Mouse (Mus musculus) MEL (cell line): Measurements from ENCODE around the gene Wdr93. TPM values are rescaled to one million over a fixed set of nuclear protein-coding genes. Genes with fewer than 3 reads are reported as not detected.

Experiments used
- DNase-seq: peaks from one replicate; pipeline ENCODE4 v3.0.0; 2011; ENCODE audit warnings: low read depth, low spot score
- H3K27ac ChIP-seq: 2 replicates; pipeline ENCODE4 v1.5.1; 2012; ENCODE audit warnings: low read depth, mild to moderate bottlenecking, control low read depth, low read length, moderate library complexity; ENCODE audit not compliant: control insufficient read depth
- H3K27me3 ChIP-seq, 2 experiments: fragments of 150-350 bp in 1 of 2; sonication (generic) in 1 of 2; 2 replicates each; pipeline ENCODE4 v1.6.1; 2012; ENCODE audit warnings: low read length in 2 of 2, mild to moderate bottlenecking in 2 of 2, improper control_type of control experiment in 1 of 2, moderate library complexity in 1 of 2; ENCODE audit not compliant: insufficient read depth in 2 of 2, control insufficient read depth in 1 of 2
- H3K36me3 ChIP-seq, 2 experiments: 2 replicates each; pipeline ENCODE4 v1.6.1; 2012 to 2014; ENCODE audit warnings: low read length in 2 of 2, improper control_type of control experiment in 1 of 2, inconsistent platforms in 1 of 2, mild to moderate bottlenecking in 1 of 2; ENCODE audit not compliant: insufficient read depth in 2 of 2, control insufficient read depth in 1 of 2
- H3K4me1 ChIP-seq, 2 experiments: fragments of 150-350 bp in 1 of 2; sonication (generic) in 1 of 2; 2 replicates each; pipeline ENCODE4 v1.6.1; 2012; ENCODE audit warnings: low read length in 2 of 2, improper control_type of control experiment in 1 of 2, mild to moderate bottlenecking in 1 of 2; ENCODE audit not compliant: insufficient read depth in 2 of 2, control insufficient read depth in 1 of 2
- H3K4me3 ChIP-seq, 2 experiments: fragments of 150-350 bp in 1 of 2; sonication (generic) in 1 of 2; 2 replicates each; pipeline ENCODE4 v1.5.1; 2012; ENCODE audit warnings: low read depth in 2 of 2, low read length in 2 of 2, mild to moderate bottlenecking in 2 of 2, moderate library complexity in 2 of 2, control low read depth in 1 of 2, improper control_type of control experiment in 1 of 2; ENCODE audit not compliant: control insufficient read depth in 1 of 2, insufficient read depth in 1 of 2
- H3K79me2 ChIP-seq: 2 replicates; pipeline ENCODE4 v1.6.1; 2012; ENCODE audit warnings: mild to moderate bottlenecking, low read length, moderate library complexity; ENCODE audit not compliant: control insufficient read depth, poor library complexity, insufficient read depth
- H3K9ac ChIP-seq: 2 replicates; pipeline ENCODE4 v1.6.1; 2012; ENCODE audit warnings: low read depth, mild to moderate bottlenecking, control low read depth, low read length, moderate library complexity; ENCODE audit not compliant: control insufficient read depth, poor library complexity, severe bottlenecking
- H3K9me3 ChIP-seq: fragments of 150-350 bp; sonication (generic); replicated peaks from 2 replicates; pipeline ENCODE4 v1.6.1; 2012; ENCODE audit warnings: mild to moderate bottlenecking, low read length, improper control_type of control experiment, moderate library complexity; ENCODE audit not compliant: insufficient read depth
- CHD2 ChIP-seq: IDR thresholded peaks from 2 replicates; pipeline ENCODE4 v1.6.1; 2011; ENCODE audit warnings: low read length, improper control_type of control experiment
- CTCF ChIP-seq, 3 experiments: IDR thresholded peaks in 2 of 3; conservative IDR thresholded peaks in 1 of 3; 2 replicates each; pipeline ENCODE4 v1.5.1; 2011 to 2012; ENCODE audit warnings: low read length in 3 of 3, low read depth in 2 of 3, mild to moderate bottlenecking in 2 of 3, improper control_type of control experiment in 1 of 3, inconsistent platforms in 1 of 3, mixed read lengths in 1 of 3, moderate library complexity in 1 of 3; ENCODE audit not compliant: control insufficient read depth in 1 of 3, insufficient read depth in 1 of 3, poor library complexity in 1 of 3, severe bottlenecking in 1 of 3
- E2F4 ChIP-seq: IDR thresholded peaks from 2 replicates; pipeline ENCODE4 v1.6.1; 2011; ENCODE audit warnings: low read depth, low read length, improper control_type of control experiment, borderline replicate concordance
- EP300 ChIP-seq, 2 experiments: IDR thresholded peaks; 2 replicates each; pipeline ENCODE4 v1.6.1; 2011; ENCODE audit warnings: improper control_type of control experiment in 2 of 2, low read length in 2 of 2, low read depth in 1 of 2, mild to moderate bottlenecking in 1 of 2
- HCFC1 ChIP-seq: IDR thresholded peaks from 2 replicates; pipeline ENCODE4 v1.6.1; 2012; ENCODE audit warnings: low read depth, mild to moderate bottlenecking, inconsistent platforms, low read length, improper control_type of control experiment, moderate library complexity
- MAFK ChIP-seq: IDR thresholded peaks from 2 replicates; pipeline ENCODE4 v1.6.1; 2011; ENCODE audit warnings: low read depth, mild to moderate bottlenecking, low read length, improper control_type of control experiment, borderline replicate concordance
- MAX ChIP-seq: IDR thresholded peaks from 2 replicates; pipeline ENCODE4 v1.6.1; 2011; ENCODE audit warnings: low read length, improper control_type of control experiment
- MAZ ChIP-seq: IDR thresholded peaks from 2 replicates; pipeline ENCODE4 v1.6.1; 2012; ENCODE audit warnings: low read depth, mild to moderate bottlenecking, inconsistent platforms, low read length, improper control_type of control experiment
- MYB ChIP-seq: IDR thresholded peaks from 2 replicates; pipeline ENCODE4 v1.6.1; 2011; ENCODE audit warnings: mild to moderate bottlenecking, low read depth, low read length, improper control_type of control experiment
- NRF1 ChIP-seq: IDR thresholded peaks from 2 replicates; pipeline ENCODE4 v1.6.1; 2014; ENCODE audit warnings: low read depth, mild to moderate bottlenecking, inconsistent platforms, low read length, improper control_type of control experiment, moderate library complexity; ENCODE audit not compliant: poor library complexity, insufficient read depth, severe bottlenecking
- POLR2AphosphoS2 ChIP-seq: IDR thresholded peaks from 2 replicates; pipeline ENCODE4 v1.6.1; 2011; ENCODE audit warnings: low read length, improper control_type of control experiment
- POLR2AphosphoS5 ChIP-seq: IDR thresholded peaks from 2 replicates; pipeline ENCODE4 v1.6.1; 2012; ENCODE audit warnings: low read depth, borderline replicate concordance, mild to moderate bottlenecking, inconsistent platforms, low read length, moderate library complexity, mixed read lengths
- RAD21 ChIP-seq: IDR thresholded peaks from 2 replicates; pipeline ENCODE4 v1.6.1; 2011; ENCODE audit warnings: mild to moderate bottlenecking, low read depth, low read length, improper control_type of control experiment
- SMC3 ChIP-seq: IDR thresholded peaks from 2 replicates; pipeline ENCODE4 v1.6.1; 2011; ENCODE audit warnings: low read depth, low read length, improper control_type of control experiment
- TAL1 ChIP-seq: IDR thresholded peaks from 2 replicates; pipeline ENCODE4 v1.6.1; 2012; ENCODE audit warnings: mild to moderate bottlenecking, inconsistent platforms, low read length, moderate library complexity, mixed read lengths
- TBP ChIP-seq: IDR thresholded peaks from 2 replicates; pipeline ENCODE4 v1.8.0; 2011; ENCODE audit warnings: low read depth, low read length, improper control_type of control experiment
- TCF12 ChIP-seq: IDR thresholded peaks from 2 replicates; pipeline ENCODE4 v1.6.1; 2014; ENCODE audit warnings: low read depth, mild to moderate bottlenecking, inconsistent platforms, low read length, improper control_type of control experiment, moderate library complexity
- UBTF ChIP-seq: IDR thresholded peaks from 2 replicates; pipeline ENCODE4 v1.6.1; 2012; ENCODE audit warnings: low read depth, mild to moderate bottlenecking, inconsistent platforms, low read length, improper control_type of control experiment, moderate library complexity, borderline replicate concordance; ENCODE audit not compliant: insufficient read depth
- USF2 ChIP-seq, 2 experiments: IDR thresholded peaks; 2 replicates each; pipeline ENCODE4 v1.6.1; 2011 to 2012; ENCODE audit warnings: improper control_type of control experiment in 2 of 2, low read length in 2 of 2, borderline replicate concordance in 1 of 2, inconsistent platforms in 1 of 2, low read depth in 1 of 2, mild to moderate bottlenecking in 1 of 2; ENCODE audit not compliant: insufficient read depth in 1 of 2
- ZC3H11A ChIP-seq: IDR thresholded peaks from 2 replicates; pipeline ENCODE4 v1.6.1; 2012; ENCODE audit warnings: low read depth, mild to moderate bottlenecking, inconsistent platforms, low read length, improper control_type of control experiment
- ZKSCAN1 ChIP-seq: IDR thresholded peaks from 2 replicates; pipeline ENCODE4 v1.6.1; 2012; ENCODE audit warnings: low read depth, mild to moderate bottlenecking, inconsistent platforms, low read length, improper control_type of control experiment, moderate library complexity
- ZNF384 ChIP-seq: IDR thresholded peaks from 2 replicates; pipeline ENCODE4 v1.6.1; 2012; ENCODE audit warnings: low read depth, mild to moderate bottlenecking, inconsistent platforms, low read length, improper control_type of control experiment
- polyA plus RNA-seq, 2 experiments: library from polyadenylated mRNA; stranded (reverse) in 1 of 2; unstranded in 1 of 2; fragments of >175 nt in 1 of 2; fragments of >200 nt in 1 of 2; gene quantifications; 2 replicates each; pipeline versions ENCODE4 v1.2.1 to v1.2.4; 2012; ENCODE audit warnings: low replicate concordance in 2 of 2, low read depth in 1 of 2; ENCODE audit not compliant: insufficient read length in 2 of 2, insufficient read depth in 1 of 2, missing spikeins in 1 of 2
- total RNA-seq: library from RNA; depleted of rRNA; stranded (reverse); fragments of 300-350 nt; gene quantifications from 2 replicates; pipeline ENCODE4 v1.2.3, GENCODE M21; 2012

Gene Wdr93
- total and polyA plus RNA-seq, 3 experiments, result 0.23 to 0.40 TPM; not detected in 1

DNA sequence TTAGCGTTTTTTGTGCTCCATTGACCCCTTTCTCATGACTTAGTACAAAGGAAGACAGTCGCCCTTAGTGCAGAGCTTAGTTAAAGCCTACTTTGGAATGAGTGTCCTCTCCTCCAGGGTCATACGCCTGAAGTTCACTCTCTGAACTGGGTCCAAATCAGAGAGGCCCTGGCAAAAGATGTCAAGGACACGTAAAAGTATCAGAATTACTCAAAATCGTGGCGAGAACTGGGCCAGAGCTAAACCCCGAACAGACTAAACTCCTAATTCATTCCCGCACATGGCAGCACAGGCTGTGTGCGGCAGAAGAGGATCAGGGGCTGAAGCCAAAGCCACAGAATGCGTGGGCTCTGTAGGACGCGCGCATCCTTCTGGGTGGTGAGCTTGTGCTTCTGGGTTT, 11.5 kb upstream of the Wdr93 start:
- no peaks in the 10 kb centered on the region for H3K79me2 ChIP-seq
- no peaks in the 10 kb centered on the region for H3K27me3 ChIP-seq
- H3K27ac ChIP-seq, result no peak overlapping the region
- no peak for DNase-seq
- H3K4me1 ChIP-seq, result peaks cover 0 to 12% of the 10 kb centered on the region in 2 experiments; a peak in 2 of 4 replicates
- no peaks in the 10 kb centered on the region for H3K36me3 ChIP-seq
- no peak for TF ChIP-seq CHD2
- no peak for TF ChIP-seq MAZ
- TF ChIP-seq UBTF, result no peak
- no peak for TF ChIP-seq MYB
- no peak for TF ChIP-seq TAL1
- no peak for TF ChIP-seq MAFK
- no peak for TF ChIP-seq HCFC1
- TF ChIP-seq CTCF (IDR thresholded peaks at IDR 0.05 in 2 of 3, conservative IDR thresholded peaks at IDR 0.05 in 1 of 3; ENCODE audit: control insufficient read depth in 1 of 3, insufficient read depth in 1 of 3, low read depth in 2 of 3, low read length in 3 of 3, poor library complexity in 1 of 3, severe bottlenecking in 1 of 3), result no peak
- TF ChIP-seq NRF1, result no peak
- H3K9ac ChIP-seq, result no peak overlapping the region
- H3K4me3 ChIP-seq, result no peak overlapping the region
- H3K9me3 ChIP-seq, result no peaks in the 10 kb centered on the region

DNA sequence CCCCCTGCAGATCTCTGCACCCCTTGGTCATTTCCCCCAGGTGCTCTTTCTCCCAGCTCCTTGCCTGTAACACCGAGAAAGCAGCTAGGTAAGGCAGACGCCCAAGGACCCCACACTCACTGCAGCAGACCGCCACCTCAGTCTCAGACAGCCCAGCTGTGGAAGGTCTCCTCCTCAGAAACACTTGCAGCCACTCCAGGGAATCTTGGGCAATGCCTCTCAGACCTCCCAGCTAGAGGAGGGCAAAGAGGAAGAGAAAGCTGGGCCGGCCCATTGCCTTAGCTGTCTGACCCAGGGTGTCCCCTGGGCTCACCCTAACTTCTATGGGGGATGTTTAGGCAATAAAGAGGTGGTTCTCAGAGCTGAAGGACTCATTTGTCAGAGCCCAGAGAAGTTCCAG, 10.3 kb upstream of the Wdr93 start, which contains the start of gene Plin1:
Plin1 (minus strand) TSS at position 282 of the 400 bp plus-strand sequence.
- Histone ChIP-seq H3K27ac (no peak within 1 kb of the TSS), H3K4me3 (no peak within 1 kb of the TSS)
- TF ChIP-seq CHD2 (no peak), MAX (no peak), ZNF384 (no peak), RAD21 (no peak), E2F4 (no peak), TBP (no peak), TAL1 (no peak), EP300 (IDR thresholded peaks at IDR 0.05; ENCODE audit: low read depth in 1 of 2, low read length in 2 of 2) (no peak), POLR2AphosphoS5 (no peak), ZKSCAN1 (no peak), TCF12 (no peak), POLR2AphosphoS2 (no peak), ZC3H11A (no peak), USF2 (IDR thresholded peaks at IDR 0.05; ENCODE audit: borderline replicate concordance in 1 of 2, insufficient read depth in 1 of 2, low read depth in 1 of 2, low read length in 2 of 2) (no peak), SMC3 (no peak)
- TF ChIP-seq, all 39 proteins: peak for 0
- Histone ChIP-seq H3K79me2 (no peaks in the 10 kb centered on the region), H3K9me3 (no peaks in the 10 kb centered on the region), H3K27me3 (no peaks in the 10 kb centered on the region), H3K36me3 (no peaks in the 10 kb centered on the region), H3K4me1 (peaks cover 0 to 7% of the 10 kb centered on the region in 2 experiments; a peak in 2 of 4 replicates), H3K9ac (no peak within 1 kb of the TSS)
- DNase-seq, result no peak
